Mouse (Mus musculus) olfactory bulb, adult 2 months (tissue): ENCODE results near the gene Ppp2r3a.

Source experiments
- CTCF ChIP-seq: fragments of 200-500 bp; IDR thresholded peaks from 2 replicates; pipeline ENCODE4 v1.5.1; 2012; ENCODE audit warnings: low read depth, mild to moderate bottlenecking, low read length, moderate library complexity; ENCODE audit not compliant: insufficient read depth
- POLR2A ChIP-seq: fragments of 200-500 bp; IDR thresholded peaks from 2 replicates; pipeline ENCODE4 v1.6.1; 2012; ENCODE audit warnings: mild to moderate bottlenecking, low read depth, low read length, moderate library complexity; ENCODE audit not compliant: insufficient read depth

- TF ChIP-seq CTCF, result no peak
- no peak for TF ChIP-seq POLR2A
These were observed 156.2 kb downstream of the Ppp2r3a start for GRCm38 (mm10) chr9:101095425-101095824.
